Mouse (Mus musculus) adrenal gland, adult 18-20 months (tissue): Measurements from ENCODE around the gene Adam3. TPM values are rescaled to one million over a fixed set of nuclear protein-coding genes. Genes with fewer than 3 reads are reported as not detected.

Source experiments
- DNase-seq, 2 experiments: peaks; one replicate each; pipeline ENCODE4 v3.0.0; 2021 to 2022; ENCODE audit warnings: low spot score in 2 of 2
- long read RNA-seq, 2 experiments: library from polyadenylated mRNA; stranded (forward); transcript quantifications; one replicate each; pipeline ENCODE4 v2.0.0; 2021
- total RNA-seq, 2 experiments: library from RNA; stranded (reverse); gene quantifications; 1 replicate in 1 of 2; 2 replicates in 1 of 2; pipeline ENCODE4 v1.2.3; 2021

Gene Adam3
- not detected for total RNA-seq
- long read RNA-seq, experiment 1: 0 reads
- long read RNA-seq, experiment 2: 0 reads

- no peak for DNase-seq
Measured at GRCm38 (mm10) chr8:24725630-24726029, at the start of gene Adam3. Gene Adam3, minus strand, starts transcription at chr8:24725852.

- no peak for DNase-seq
Measured at GRCm38 (mm10) chr8:24724886-24725626, 596 bp downstream of the Adam3 start.

Other genes with a start within 250 kb of the Adam3 start
- gene Adam5, start 98.5 kb upstream of the Adam3 start, total RNA-seq: under 1 TPM; 0.27 to 0.38 TPM